Mouse (Mus musculus): Measurements from ENCODE around the gene Kcnv2. TPM values are rescaled to one million over a fixed set of nuclear protein-coding genes. Genes with fewer than 3 reads are reported as not detected.

Kcnv2 gene
- polyA plus RNA-seq, 1 experiment from 2014 or later = 0.09 TPM

GRCm38 (mm10) chr19:27317337-27317736, 5.1 kb upstream of the Kcnv2 start:
- H3K4me2 ChIP-seq (ENCODE audit: low read length) = no peak overlapping the region
- no peaks in the 10 kb centered on the region for H3K4me1 ChIP-seq (ENCODE audit: control insufficient read depth, insufficient read depth, low read length)
- H3K4me3 ChIP-seq (ENCODE audit: low read depth, low read length) = no peak overlapping the region
- no peaks in the 10 kb centered on the region for H3K36me3 ChIP-seq (ENCODE audit: control insufficient read depth, insufficient read depth, low read length)
- ATAC-seq = no peak
- no peak overlapping the region for H3K27ac ChIP-seq (ENCODE audit: low read length)
- 38% methylated on average over 5 of the region's 5 CpGs for WGBS
- H3K9me3 ChIP-seq (replicated peaks; ENCODE audit: control insufficient read depth, low read length, poor library complexity, severe bottlenecking) = no peaks in the 10 kb centered on the region
- H3K27me3 ChIP-seq (ENCODE audit: control insufficient read depth, insufficient read depth, low read depth, low read length) = no peaks in the 10 kb centered on the region
- no peak overlapping the region for H3K9ac ChIP-seq (ENCODE audit: low read depth, low read length)

GRCm38 (mm10) chr19:27322911-27323627, 681 bp downstream of the Kcnv2 start:
- Histone ChIP-seq H3K9ac (ENCODE audit: low read depth, low read length) (no peak overlapping the region), H3K36me3 (ENCODE audit: control insufficient read depth, insufficient read depth, low read length) (no peaks in the 10 kb centered on the region), H3K4me3 (ENCODE audit: low read depth, low read length) (no peak overlapping the region), H3K4me2 (ENCODE audit: low read length) (no peak overlapping the region), H3K27ac (ENCODE audit: low read length) (no peak overlapping the region), H3K27me3 (ENCODE audit: control insufficient read depth, insufficient read depth, low read depth, low read length) (no peaks in the 10 kb centered on the region), H3K9me3 (replicated peaks; ENCODE audit: control insufficient read depth, low read length, poor library complexity, severe bottlenecking) (no peaks in the 10 kb centered on the region), H3K4me1 (ENCODE audit: control insufficient read depth, insufficient read depth, low read length) (no peaks in the 10 kb centered on the region)
- 96% methylated on average over 42 of the region's 42 CpGs for WGBS
- ATAC-seq = no peak

- no peak for ATAC-seq
- Histone ChIP-seq H3K36me3 (ENCODE audit: control insufficient read depth, insufficient read depth, low read length) (no peaks in the 10 kb centered on the region), H3K27me3 (ENCODE audit: control insufficient read depth, insufficient read depth, low read depth, low read length) (no peaks in the 10 kb centered on the region), H3K4me1 (ENCODE audit: control insufficient read depth, insufficient read depth, low read length) (no peaks in the 10 kb centered on the region), H3K9me3 (replicated peaks; ENCODE audit: control insufficient read depth, low read length, poor library complexity, severe bottlenecking) (no peaks in the 10 kb centered on the region), H3K9ac (ENCODE audit: low read depth, low read length) (no peak overlapping the region), H3K4me3 (ENCODE audit: low read depth, low read length) (no peak overlapping the region), H3K4me2 (ENCODE audit: low read length) (no peak overlapping the region), H3K27ac (ENCODE audit: low read length) (no peak overlapping the region)
- WGBS = 84% methylated on average over 6 of the region's 6 CpGs
These were observed 3.2 kb downstream of the Kcnv2 start for GRCm38 (mm10) chr19:27325558-27325957.

GRCm38 (mm10) chr19:27327569-27327968, 5.2 kb downstream of the Kcnv2 start:
- ATAC-seq = no peak
- Histone ChIP-seq H3K4me3 (ENCODE audit: low read depth, low read length) (no peak overlapping the region), H3K27ac (ENCODE audit: low read length) (no peak overlapping the region), H3K4me2 (ENCODE audit: low read length) (no peak overlapping the region), H3K27me3 (ENCODE audit: control insufficient read depth, insufficient read depth, low read depth, low read length) (no peaks in the 10 kb centered on the region), H3K9ac (ENCODE audit: low read depth, low read length) (no peak overlapping the region), H3K4me1 (ENCODE audit: control insufficient read depth, insufficient read depth, low read length) (no peaks in the 10 kb centered on the region), H3K36me3 (ENCODE audit: control insufficient read depth, insufficient read depth, low read length) (no peaks in the 10 kb centered on the region), H3K9me3 (replicated peaks; ENCODE audit: control insufficient read depth, low read length, poor library complexity, severe bottlenecking) (no peaks in the 10 kb centered on the region)
- WGBS = 92% methylated on average over 6 of the region's 6 CpGs

- Histone ChIP-seq H3K27ac (ENCODE audit: low read length) (no peak overlapping the region), H3K4me3 (ENCODE audit: low read depth, low read length) (no peak overlapping the region), H3K4me1 (ENCODE audit: control insufficient read depth, insufficient read depth, low read length) (no peaks in the 10 kb centered on the region), H3K4me2 (ENCODE audit: low read length) (no peak overlapping the region), H3K9me3 (replicated peaks; ENCODE audit: control insufficient read depth, low read length, poor library complexity, severe bottlenecking) (no peaks in the 10 kb centered on the region), H3K36me3 (ENCODE audit: control insufficient read depth, insufficient read depth, low read length) (no peaks in the 10 kb centered on the region), H3K27me3 (ENCODE audit: control insufficient read depth, insufficient read depth, low read depth, low read length) (no peaks in the 10 kb centered on the region), H3K9ac (ENCODE audit: low read depth, low read length) (no peak overlapping the region)
- ATAC-seq = no peak
- WGBS = 75% methylated on average over 3 of the region's 3 CpGs
These were observed 5.8 kb downstream of the Kcnv2 start for GRCm38 (mm10) chr19:27328166-27328565.

- Histone ChIP-seq H3K27ac (ENCODE audit: low read length) (no peak overlapping the region), H3K36me3 (ENCODE audit: control insufficient read depth, insufficient read depth, low read length) (no peaks in the 10 kb centered on the region), H3K4me1 (ENCODE audit: control insufficient read depth, insufficient read depth, low read length) (no peaks in the 10 kb centered on the region), H3K9ac (ENCODE audit: low read depth, low read length) (no peak overlapping the region), H3K4me3 (ENCODE audit: low read depth, low read length) (no peak overlapping the region), H3K4me2 (ENCODE audit: low read length) (no peak overlapping the region), H3K9me3 (replicated peaks; ENCODE audit: control insufficient read depth, low read length, poor library complexity, severe bottlenecking) (no peaks in the 10 kb centered on the region), H3K27me3 (ENCODE audit: control insufficient read depth, insufficient read depth, low read depth, low read length) (no peaks in the 10 kb centered on the region)
- ATAC-seq = no peak
- WGBS = 93% methylated on average over 4 of the region's 4 CpGs
These were observed 6.3 kb downstream of the Kcnv2 start for GRCm38 (mm10) chr19:27328644-27329043.

GRCm38 (mm10) chr19:27332207-27332794, 9.9 kb downstream of the Kcnv2 start:
- H3K27ac ChIP-seq (ENCODE audit: low read length) = no peak overlapping the region
- H3K9me3 ChIP-seq (replicated peaks; ENCODE audit: control insufficient read depth, low read length, poor library complexity, severe bottlenecking) = no peaks in the 10 kb centered on the region
- no peaks in the 10 kb centered on the region for H3K36me3 ChIP-seq (ENCODE audit: control insufficient read depth, insufficient read depth, low read length)
- no peaks in the 10 kb centered on the region for H3K27me3 ChIP-seq (ENCODE audit: control insufficient read depth, insufficient read depth, low read depth, low read length)
- H3K4me2 ChIP-seq (ENCODE audit: low read length) = no peak overlapping the region
- no peak overlapping the region for H3K9ac ChIP-seq (ENCODE audit: low read depth, low read length)
- WGBS = 50% methylated on average over 6 of the region's 6 CpGs
- no peak overlapping the region for H3K4me3 ChIP-seq (ENCODE audit: low read depth, low read length)
- H3K4me1 ChIP-seq (ENCODE audit: control insufficient read depth, insufficient read depth, low read length) = no peaks in the 10 kb centered on the region
- ATAC-seq = no peak

- WGBS = 70% methylated on average over 4 of the region's 4 CpGs
- Histone ChIP-seq H3K27me3 (ENCODE audit: control insufficient read depth, insufficient read depth, low read depth, low read length) (no peaks in the 10 kb centered on the region), H3K4me2 (ENCODE audit: low read length) (no peak overlapping the region), H3K9ac (ENCODE audit: low read depth, low read length) (no peak overlapping the region), H3K4me1 (ENCODE audit: control insufficient read depth, insufficient read depth, low read length) (no peaks in the 10 kb centered on the region), H3K36me3 (ENCODE audit: control insufficient read depth, insufficient read depth, low read length) (no peaks in the 10 kb centered on the region), H3K9me3 (replicated peaks; ENCODE audit: control insufficient read depth, low read length, poor library complexity, severe bottlenecking) (no peaks in the 10 kb centered on the region), H3K4me3 (ENCODE audit: low read depth, low read length) (no peak overlapping the region), H3K27ac (ENCODE audit: low read length) (no peak overlapping the region)
- ATAC-seq = no peak
These were observed 13.9 kb downstream of the Kcnv2 start for GRCm38 (mm10) chr19:27336126-27336917.

- Histone ChIP-seq H3K4me3 (ENCODE audit: low read depth, low read length) (no peak overlapping the region), H3K27me3 (ENCODE audit: control insufficient read depth, insufficient read depth, low read depth, low read length) (no peaks in the 10 kb centered on the region), H3K9ac (ENCODE audit: low read depth, low read length) (no peak overlapping the region), H3K27ac (ENCODE audit: low read length) (no peak overlapping the region), H3K9me3 (replicated peaks; ENCODE audit: control insufficient read depth, low read length, poor library complexity, severe bottlenecking) (no peaks in the 10 kb centered on the region), H3K4me1 (ENCODE audit: control insufficient read depth, insufficient read depth, low read length) (no peaks in the 10 kb centered on the region), H3K36me3 (ENCODE audit: control insufficient read depth, insufficient read depth, low read length) (no peaks in the 10 kb centered on the region), H3K4me2 (ENCODE audit: low read length) (no peak overlapping the region)
- no peak for ATAC-seq
- WGBS = 89% methylated on average over 1 of the region's 1 CpGs
These were observed 24.1 kb downstream of the Kcnv2 start for GRCm38 (mm10) chr19:27346501-27346900.

Measured in midbrain, embryonic 16.5 days (tissue).